Mouse (Mus musculus): ENCODE measurements around the gene Fra10ac1. TPM values are rescaled to one million over a fixed set of nuclear protein-coding genes. Genes with fewer than 3 reads are reported as not detected.

Gene Fra10ac1
- total RNA-seq, 2 experiments from 2014 or later, result 16.6 to 19.3 TPM

GRCm38 (mm10) chr19:38232516-38232915 lies 8.6 kb upstream of the Fra10ac1 start:
- no peak for DNase-seq (ENCODE audit: low spot score in 2 of 2)

GRCm38 (mm10) chr19:38232087-38232486 lies 8.1 kb upstream of the Fra10ac1 start:
- DNase-seq (ENCODE audit: low spot score in 2 of 2), result no peak

- no peak for DNase-seq (ENCODE audit: low spot score in 2 of 2)
Measured at GRCm38 (mm10) chr19:38228699-38229098, 4.7 kb upstream of the Fra10ac1 start.

- no peak for DNase-seq (ENCODE audit: low spot score in 2 of 2)
Measured at GRCm38 (mm10) chr19:38224685-38225060, 717 bp upstream of the Fra10ac1 start.

- no peak for DNase-seq (ENCODE audit: low spot score in 2 of 2)
Measured at GRCm38 (mm10) chr19:38223356-38223904, 526 bp downstream of the Fra10ac1 start.

GRCm38 (mm10) chr19:38217696-38218095 lies 6.3 kb downstream of the Fra10ac1 start:
- DNase-seq (ENCODE audit: low spot score in 2 of 2), result no peak

GRCm38 (mm10) chr19:38206669-38207068 lies 17.3 kb downstream of the Fra10ac1 start:
- no peak for DNase-seq (ENCODE audit: low spot score in 2 of 2)

GRCm38 (mm10) chr19:38198731-38199130 lies 25.2 kb downstream of the Fra10ac1 start:
- no peak for DNase-seq (ENCODE audit: low spot score in 2 of 2)

- DNase-seq (ENCODE audit: low spot score in 2 of 2), result no peak
Measured at GRCm38 (mm10) chr19:38195245-38195644, 28.7 kb downstream of the Fra10ac1 start.

- no peak for DNase-seq (ENCODE audit: low spot score in 2 of 2)
Measured at GRCm38 (mm10) chr19:38191446-38191845, 32.5 kb downstream of the Fra10ac1 start.

- DNase-seq (ENCODE audit: low spot score in 2 of 2), result no peak
Measured at GRCm38 (mm10) chr19:38190606-38191005, 33.4 kb downstream of the Fra10ac1 start.

- DNase-seq (ENCODE audit: low spot score in 2 of 2), result no peak
Measured at GRCm38 (mm10) chr19:38187345-38187680, 36.6 kb downstream of the Fra10ac1 start.

- no peak for DNase-seq (ENCODE audit: low spot score in 2 of 2)
Measured at GRCm38 (mm10) chr19:38186631-38187344, 37.2 kb downstream of the Fra10ac1 start.

- DNase-seq (ENCODE audit: low spot score in 2 of 2), result no peak
Measured at GRCm38 (mm10) chr19:38179675-38180074, 44.3 kb downstream of the Fra10ac1 start.

- no peak for DNase-seq (ENCODE audit: low spot score in 2 of 2)
Measured at GRCm38 (mm10) chr19:38164633-38165032, 59.3 kb downstream of the Fra10ac1 start.

GRCm38 (mm10) chr19:38161648-38162354 lies 62.2 kb downstream of the Fra10ac1 start:
- no peak for DNase-seq (ENCODE audit: low spot score in 2 of 2)

GRCm38 (mm10) chr19:38156243-38156642 lies 67.7 kb downstream of the Fra10ac1 start:
- no peak for DNase-seq (ENCODE audit: low spot score in 2 of 2)

GRCm38 (mm10) chr19:38143540-38144271 lies 80.2 kb downstream of the Fra10ac1 start:
- DNase-seq (ENCODE audit: low spot score in 2 of 2), result no peak
